Mouse (Mus musculus) E14TG2a.4 (cell line): ENCODE data around the gene Zfp37.
"Not testable (repeated sequence)": the region's sequence is repeated elsewhere in the genome, so short reads cannot be mapped to it uniquely, and the experiment has no call there.

Experiments
- H3K27me3 ChIP-seq: 2 replicates; pipeline ENCODE4 v1.6.1; 2014; ENCODE audit warnings: low read length, control low read depth; ENCODE audit not compliant: insufficient read depth
- H3K36me3 ChIP-seq: 2 replicates; pipeline ENCODE4 v1.6.1; 2014; ENCODE audit warnings: low read length, control low read depth; ENCODE audit not compliant: insufficient read depth
- H3K4me1 ChIP-seq: replicated peaks from 2 replicates; pipeline ENCODE4 v1.6.1; 2014; ENCODE audit warnings: low read depth, low read length, control low read depth
- H3K4me3 ChIP-seq: replicated peaks from 2 replicates; pipeline ENCODE4 v1.5.1; 2014; ENCODE audit warnings: mild to moderate bottlenecking, low read length
- H3K9me3 ChIP-seq: 2 replicates; pipeline ENCODE4 v1.6.1; 2014; ENCODE audit warnings: low read length, control low read depth
- CTCF ChIP-seq: conservative IDR thresholded peaks from 2 replicates; pipeline ENCODE4 v1.5.1; 2014; ENCODE audit warnings: low read length
- NANOG ChIP-seq: IDR thresholded peaks from 2 replicates; pipeline ENCODE4 v1.6.1; 2014; ENCODE audit warnings: borderline replicate concordance, low read length, mixed read lengths
- POU5F1 ChIP-seq: IDR thresholded peaks from 2 replicates; pipeline ENCODE4 v1.6.1; 2014; ENCODE audit warnings: low read length, borderline replicate concordance

The Zfp37 gene

DNA sequence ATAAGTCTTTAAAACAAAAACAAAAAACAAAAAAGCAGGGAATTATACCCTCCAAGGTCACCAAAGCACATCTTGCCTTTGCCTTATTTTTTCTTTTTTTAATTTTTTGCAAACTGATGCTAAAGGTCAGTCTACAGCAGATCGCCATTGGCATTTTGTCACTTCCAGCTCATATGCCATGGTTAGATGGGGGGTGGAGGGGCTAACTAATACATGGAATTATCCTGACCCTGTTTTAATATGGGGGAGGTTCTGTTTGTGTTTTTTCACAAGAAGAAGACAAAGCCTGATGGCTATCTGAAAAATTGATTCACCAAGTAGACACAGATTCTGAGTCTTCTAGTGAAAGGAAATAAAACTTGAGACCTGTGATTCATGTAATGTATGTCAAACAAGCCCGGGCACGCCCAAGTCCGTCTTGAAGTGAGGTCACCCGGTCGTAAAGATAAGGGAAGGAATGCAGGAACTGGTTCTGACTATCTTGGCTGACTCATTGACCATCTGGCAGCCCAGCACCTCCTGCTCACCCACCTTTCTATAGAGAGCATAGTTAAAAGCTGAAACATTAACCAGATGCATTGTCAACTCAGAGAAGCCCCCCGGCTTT is 30.8 kb downstream of the Zfp37 start:
- Histone ChIP-seq H3K9me3 (peaks cover 30% of the 10 kb centered on the region), H3K36me3 (peaks cover 48% of the 10 kb centered on the region), H3K4me1 (no peaks in the 10 kb centered on the region), H3K4me3 (no peak overlapping the region), H3K27me3 (no peaks in the 10 kb centered on the region)
- TF ChIP-seq NANOG (no peak), POU5F1 (no peak), CTCF (no peak)

DNA sequence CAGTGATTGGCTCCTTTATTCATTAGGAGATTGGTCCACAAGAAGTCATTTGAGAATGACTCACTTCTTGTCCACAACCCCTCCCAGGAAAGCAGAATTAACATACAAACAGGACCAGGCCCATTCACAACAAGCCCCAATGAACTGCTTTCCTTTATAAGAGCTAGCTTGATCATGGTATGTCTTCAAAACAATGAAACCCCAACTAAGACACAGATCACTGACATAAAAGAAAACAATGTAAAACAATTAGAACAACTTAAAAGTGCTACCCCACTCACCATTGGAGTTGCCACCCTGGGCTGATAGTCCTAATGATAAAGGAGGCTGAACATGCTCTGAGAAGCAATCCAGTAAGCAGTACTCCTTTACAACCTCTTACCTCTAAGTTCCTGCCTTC is 42.1 kb downstream of the Zfp37 start:
- no peaks in the 10 kb centered on the region for H3K4me1 ChIP-seq
- H3K27me3 ChIP-seq = no peaks in the 10 kb centered on the region
- H3K9me3 ChIP-seq = peaks cover 40% of the 10 kb centered on the region
- TF ChIP-seq NANOG (peak; percentile 92), CTCF (no peak)
- H3K4me3 ChIP-seq = no peak overlapping the region
- peaks cover 33% of the 10 kb centered on the region for H3K36me3 ChIP-seq

DNA sequence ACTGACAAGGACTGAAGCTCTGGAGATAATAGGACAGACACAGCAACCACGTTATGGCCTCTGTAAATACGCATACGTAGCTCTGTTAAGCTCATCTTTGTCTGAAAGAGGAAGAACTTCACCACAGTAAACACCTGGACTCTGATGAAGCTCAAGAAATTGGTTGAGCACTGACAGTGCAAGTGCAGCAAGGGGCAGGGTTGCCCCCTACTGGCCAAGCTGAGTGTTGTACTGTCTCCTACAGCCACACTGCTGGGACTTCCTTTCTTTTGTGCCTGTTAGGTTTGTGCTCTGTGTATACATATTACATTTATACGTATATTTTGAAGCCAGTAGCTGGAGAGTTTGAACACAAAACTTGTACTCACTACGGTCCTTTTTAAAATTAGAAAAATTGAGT is 53.6 kb downstream of the Zfp37 start:
- H3K9me3 ChIP-seq = no peaks in the 10 kb centered on the region
- no peaks in the 10 kb centered on the region; the same call in 1 of the 2 replicates for H3K27me3 ChIP-seq
- no peaks in the 10 kb centered on the region for H3K36me3 ChIP-seq
- no peaks in the 10 kb centered on the region for H3K4me1 ChIP-seq
- H3K4me3 ChIP-seq = no peak overlapping the region
- no peak for TF ChIP-seq POU5F1
- TF ChIP-seq CTCF = peak; percentile 87
- TF ChIP-seq NANOG = no peak

DNA sequence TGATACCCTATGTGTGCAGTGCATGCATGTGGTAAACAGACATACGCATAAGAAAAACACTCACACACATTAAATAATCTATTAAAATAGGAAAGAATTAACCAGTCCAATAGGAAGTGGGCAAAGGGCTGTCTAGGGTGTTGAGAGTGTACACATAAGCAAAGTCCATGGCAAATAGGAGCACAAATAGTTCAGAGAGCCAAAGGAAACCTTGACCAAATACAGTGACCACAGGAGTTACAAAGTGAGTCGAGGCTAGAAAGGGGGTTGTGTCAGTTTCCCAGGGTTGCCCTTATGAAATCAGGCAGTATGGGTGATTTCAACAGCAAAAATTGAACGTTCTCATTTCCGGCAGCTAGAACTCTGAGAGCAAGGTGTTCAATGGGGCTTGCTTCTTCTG is 56.4 kb downstream of the Zfp37 start:
- H3K36me3 ChIP-seq = no peaks in the 10 kb centered on the region
- TF ChIP-seq CTCF = no peak
- H3K9me3 ChIP-seq = no peaks in the 10 kb centered on the region
- no peaks in the 10 kb centered on the region; the same call in 1 of the 2 replicates for H3K27me3 ChIP-seq
- H3K4me3 ChIP-seq = no peak overlapping the region
- no peaks in the 10 kb centered on the region for H3K4me1 ChIP-seq

DNA sequence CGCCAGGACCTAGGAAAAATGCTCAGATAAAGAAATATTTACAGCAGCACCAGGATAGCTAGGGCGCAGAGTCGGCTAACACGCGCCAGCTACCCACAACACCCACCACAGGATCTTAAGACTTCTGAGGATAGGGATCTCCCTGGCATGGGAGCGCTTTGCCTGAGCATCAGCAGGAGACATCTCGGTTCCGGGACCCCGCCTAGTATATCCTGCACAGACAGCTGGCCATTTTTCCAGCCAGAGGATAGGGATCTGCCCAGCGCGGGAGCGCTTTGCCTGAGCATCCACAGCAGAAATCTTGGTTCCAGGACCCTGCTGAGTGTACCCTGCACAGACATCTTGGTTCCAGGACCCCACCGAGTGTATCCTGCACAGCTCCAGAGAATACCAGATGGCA is 63.2 kb downstream of the Zfp37 start:
- H3K4me3 ChIP-seq, H3K9me3 ChIP-seq, H3K36me3 ChIP-seq, H3K27me3 ChIP-seq, H3K4me1 ChIP-seq: not testable (repeated sequence)

DNA sequence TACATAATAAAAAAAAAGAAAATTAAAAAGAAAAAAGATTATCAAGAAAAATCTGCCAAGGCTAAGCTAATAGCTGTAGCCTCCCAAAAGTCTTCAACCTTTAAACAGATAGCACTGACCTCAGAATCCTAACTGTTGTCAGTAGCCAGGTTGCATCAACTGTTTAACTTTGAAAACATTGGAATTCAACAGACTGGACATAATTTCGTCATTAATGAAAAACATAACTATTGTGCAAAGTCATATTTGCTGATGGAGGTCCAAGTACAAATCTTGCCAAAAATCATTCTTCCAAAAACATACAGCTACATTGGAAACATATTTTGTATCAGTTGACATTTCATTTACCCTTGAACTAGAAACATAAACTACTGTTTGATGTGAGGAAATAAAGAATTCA is 72.4 kb downstream of the Zfp37 start:
- Histone ChIP-seq H3K4me1 (no peaks in the 10 kb centered on the region), H3K4me3 (no peak overlapping the region), H3K9me3 (no peaks in the 10 kb centered on the region), H3K36me3 (no peaks in the 10 kb centered on the region), H3K27me3 (no peaks in the 10 kb centered on the region)
- TF ChIP-seq NANOG = no peak
- no peak for TF ChIP-seq POU5F1
- TF ChIP-seq CTCF = no peak

DNA sequence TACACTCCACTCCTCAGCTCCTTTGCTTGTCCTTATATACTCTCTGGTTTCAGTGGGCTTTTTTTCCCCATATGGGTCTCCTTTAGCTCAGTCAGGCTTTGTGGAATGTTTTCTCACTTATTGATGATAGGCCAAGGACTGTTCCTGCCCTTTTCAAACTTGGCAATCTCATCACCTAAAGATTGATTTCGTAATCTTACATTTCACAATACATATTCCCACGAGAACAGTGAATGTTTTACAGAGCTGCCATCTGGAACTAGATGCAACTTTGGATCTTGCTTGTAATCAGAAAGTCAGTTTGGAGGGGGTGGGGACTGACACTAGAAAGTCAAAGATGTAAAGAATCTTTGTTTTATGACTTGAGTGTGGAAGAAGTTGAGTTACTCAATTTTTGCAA is 80.0 kb downstream of the Zfp37 start, which contains the start of gene Mup21:
TSS of gene Mup21 (minus strand) at position 53 of the 400 bp plus-strand sequence.
- TF ChIP-seq NANOG (no peak), CTCF (no peak), POU5F1 (no peak)
- Histone ChIP-seq H3K4me1 (no peaks in the 10 kb centered on the region), H3K9me3 (peaks cover 20% of the 10 kb centered on the region), H3K27me3 (no peaks in the 10 kb centered on the region), H3K36me3 (no peaks in the 10 kb centered on the region), H3K4me3 (no peak within 1 kb of the TSS)
